Mouse (Mus musculus) hindbrain, embryonic 11.5 days (tissue): Measurements from ENCODE around the gene Duox1. TPM values are rescaled to one million over a fixed set of nuclear protein-coding genes. Genes with fewer than 3 reads are reported as not detected.
A peak's percentile ranks its signal among the peaks of the same experiment; 100 is the strongest.

Source experiments
- ATAC-seq: fragments of 200-750 bp; cut with Nextera tagmentation; 2 replicates; pipeline ENCODE4 v1.8.0; 2017; ENCODE audit warnings: mild to moderate bottlenecking, moderate TSS enrichment, moderate library complexity; ENCODE audit not compliant: low FRiP score
- DNase-seq: peaks from one replicate; pipeline ENCODE4 v3.0.0-alpha.2; 2015; ENCODE audit warnings: low spot score
- H3K27ac ChIP-seq: fragments of 300-500 bp; sonication (generic); 2 replicates; pipeline ENCODE4 v1.5.1; 2014; ENCODE audit warnings: mild to moderate bottlenecking, low read depth, low read length
- H3K27me3 ChIP-seq: fragments of 300-500 bp; sonication (generic); 2 replicates; pipeline ENCODE4 v1.6.1; 2014; ENCODE audit warnings: mild to moderate bottlenecking, low read length, moderate library complexity, mixed read lengths; ENCODE audit not compliant: control insufficient read depth, insufficient read depth
- H3K36me3 ChIP-seq: fragments of 300-500 bp; sonication (generic); 2 replicates; pipeline ENCODE4 v1.6.1; 2014; ENCODE audit warnings: mild to moderate bottlenecking, low read length, moderate library complexity, mixed read lengths; ENCODE audit not compliant: control insufficient read depth, insufficient read depth
- H3K4me1 ChIP-seq: fragments of 300-500 bp; sonication (generic); replicated peaks from 2 replicates; pipeline ENCODE4 v1.6.1; 2014; ENCODE audit warnings: low read length, mixed read lengths; ENCODE audit not compliant: control insufficient read depth, insufficient read depth
- H3K4me2 ChIP-seq: fragments of 300-500 bp; sonication (generic); replicated peaks from 2 replicates; pipeline ENCODE4 v1.6.1; 2014; ENCODE audit warnings: mild to moderate bottlenecking, low read depth, low read length
- H3K4me3 ChIP-seq: fragments of 300-500 bp; sonication (generic); 2 replicates; pipeline ENCODE4 v1.5.1; 2014; ENCODE audit warnings: low read depth, low read length
- H3K9ac ChIP-seq: fragments of 300-500 bp; sonication (generic); 2 replicates; pipeline ENCODE4 v1.6.1; 2014; ENCODE audit warnings: low read depth, low read length
- H3K9me3 ChIP-seq: fragments of 300-500 bp; sonication (generic); 2 replicates; pipeline ENCODE4 v1.6.1; 2016; ENCODE audit warnings: low read length; ENCODE audit not compliant: control insufficient read depth
- WGBS: fragments of 180-500 bp; shearing (Covaris S2); extraction: QIAGEN DNeasy Blood & Tissue Kit; methylation state at CpG from one replicate; pipeline ENCODE4 v1.1.7; 2014; 5-methylcytosine and 5-hydroxymethylcytosine counted together
- polyA plus RNA-seq: library from polyadenylated mRNA; unstranded; fragments of >200 nt; fragmentation: Nextera tagmentation; extraction: Ambion mirVana; gene quantifications from 2 replicates; pipeline ENCODE4 v1.2.1, GENCODE M21; 2014

Gene Duox1
- polyA plus RNA-seq, 1 experiment from 2014 or later = 0.12 TPM

DNA sequence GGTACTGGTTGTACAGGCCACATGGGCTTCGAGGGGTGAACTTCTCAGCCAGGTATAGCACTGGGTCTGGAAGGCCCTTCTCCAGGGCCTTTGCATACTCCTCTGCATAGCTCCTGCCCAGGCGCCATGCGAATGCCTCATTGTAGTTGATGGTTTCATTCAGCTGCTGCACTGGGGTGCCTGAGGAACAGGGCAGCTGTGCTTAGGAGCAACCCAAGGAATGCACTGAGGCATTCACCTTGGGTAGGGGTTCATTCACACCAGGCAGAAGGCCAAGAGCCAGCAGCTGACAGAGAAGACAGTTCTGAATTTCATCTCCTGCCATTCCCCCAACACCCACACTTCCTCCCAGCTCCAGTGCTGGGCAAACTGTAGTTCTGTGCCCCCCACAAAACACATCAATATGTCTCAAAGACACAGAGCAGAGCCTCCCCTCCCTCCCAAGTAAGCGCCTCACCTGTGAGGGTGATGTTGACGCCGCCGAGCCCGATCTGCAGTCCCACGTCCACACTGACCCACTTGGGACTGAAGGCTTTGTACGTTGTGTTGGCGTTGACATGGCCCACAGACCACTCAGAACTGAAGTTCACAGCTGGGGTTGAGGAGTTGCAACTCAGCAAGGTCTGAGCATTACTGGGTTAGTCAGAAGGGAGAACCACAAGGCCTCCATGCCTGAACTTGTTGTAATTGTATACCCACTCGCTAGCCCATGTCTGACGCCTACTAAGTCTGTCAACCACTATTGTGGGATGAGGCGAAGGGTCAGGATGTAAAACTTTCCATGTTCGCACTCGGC is 10.2 kb upstream of the Duox1 start:
- Histone ChIP-seq H3K9me3 (no peaks in the 10 kb centered on the region), H3K4me3 (no peak overlapping the region), H3K27me3 (peaks cover 25% of the 10 kb centered on the region), H3K4me1 (peaks cover 3% of the 10 kb centered on the region), H3K9ac (no peak overlapping the region), H3K4me2 (no peak overlapping the region), H3K27ac (no peak overlapping the region), H3K36me3 (no peaks in the 10 kb centered on the region)
- ATAC-seq (no peak), DNase-seq (no peak)
- WGBS = 85% methylated on average over 16 of the region's 16 CpGs

DNA sequence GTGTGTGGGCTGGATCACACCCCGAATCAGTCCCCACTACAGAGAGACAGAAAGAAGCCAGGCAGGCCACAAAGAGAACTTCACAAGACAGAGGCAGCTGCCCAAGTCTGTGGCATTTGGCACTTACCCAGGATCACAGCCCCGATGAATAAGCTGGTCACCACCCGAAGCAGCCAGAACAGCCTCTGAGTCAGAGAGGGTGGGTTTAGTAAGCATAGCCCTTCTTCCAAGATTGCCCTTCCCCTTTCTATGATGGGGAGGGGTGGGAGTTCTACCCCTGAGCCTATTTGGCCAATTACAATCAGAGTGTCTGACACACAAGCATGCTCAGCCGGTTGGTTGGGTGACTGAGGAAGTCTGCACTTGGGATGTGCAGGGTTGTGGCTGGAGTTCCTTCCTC is 9.3 kb upstream of the Duox1 start:
- no peak overlapping the region for H3K27ac ChIP-seq
- no peaks in the 10 kb centered on the region for H3K9me3 ChIP-seq
- ATAC-seq (no peak), DNase-seq (no peak)
- H3K4me1 ChIP-seq = peaks cover 3% of the 10 kb centered on the region
- no peaks in the 10 kb centered on the region for H3K36me3 ChIP-seq
- no peak overlapping the region for H3K4me2 ChIP-seq
- 83% methylated on average over 4 of the region's 4 CpGs for WGBS
- no peak overlapping the region for H3K9ac ChIP-seq
- H3K4me3 ChIP-seq = no peak overlapping the region
- peaks cover 20% of the 10 kb centered on the region for H3K27me3 ChIP-seq

DNA sequence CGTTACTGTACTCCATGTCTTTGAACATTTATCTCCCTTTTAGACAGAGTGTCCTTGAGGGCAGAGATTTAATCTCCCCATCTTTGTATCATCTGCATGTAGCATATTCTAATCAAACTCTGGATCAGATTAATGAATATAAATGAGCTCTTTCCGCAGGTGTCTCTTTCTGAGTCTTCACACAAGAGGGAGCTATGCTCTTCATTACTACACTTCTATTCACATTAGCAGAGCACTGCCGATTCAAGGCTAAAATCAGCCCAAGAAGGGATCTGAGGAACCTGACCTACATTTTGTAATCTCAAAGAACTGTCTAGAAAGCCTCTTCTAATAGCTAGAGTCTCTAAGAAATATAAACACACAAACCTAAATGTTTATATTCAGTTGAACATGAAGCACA is 5.8 kb upstream of the Duox1 start:
- no peak for ATAC-seq
- WGBS = 55% methylated on average over 3 of the region's 3 CpGs
- no peak overlapping the region for H3K27ac ChIP-seq

DNA sequence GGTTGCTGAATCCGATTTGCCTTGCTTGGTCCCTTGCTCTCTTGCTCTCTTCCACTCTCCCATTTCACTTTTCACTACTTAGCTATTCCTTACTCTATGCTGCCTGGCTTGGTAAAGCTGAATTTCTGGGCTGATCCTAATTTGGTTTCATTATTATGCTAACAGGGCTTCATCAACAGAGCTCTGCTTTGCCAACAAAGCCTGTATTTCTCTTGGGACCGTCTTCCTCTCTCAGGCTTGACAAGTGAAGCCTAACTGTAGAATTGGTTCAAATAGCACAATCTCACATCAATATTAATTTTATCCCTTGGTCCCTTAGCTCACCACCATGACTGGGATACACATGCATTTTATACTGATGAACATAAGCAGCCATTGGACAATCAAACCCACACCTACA is 3.9 kb upstream of the Duox1 start:
- ATAC-seq (0 out of 2 replicates have a peak, but pooled peaks have one; percentile 15), DNase-seq (no peak)
- no peaks in the 10 kb centered on the region for H3K36me3 ChIP-seq
- H3K27me3 ChIP-seq = peaks cover 18% of the 10 kb centered on the region
- no peak overlapping the region for H3K9ac ChIP-seq
- WGBS = 45% methylated on average over 2 of the region's 2 CpGs
- H3K4me3 ChIP-seq = no peak overlapping the region
- no peak overlapping the region for H3K27ac ChIP-seq
- H3K4me1 ChIP-seq = peaks cover 4% of the 10 kb centered on the region; the same call in 1 of the 2 replicates
- no peak overlapping the region for H3K4me2 ChIP-seq
- H3K9me3 ChIP-seq = no peaks in the 10 kb centered on the region

More for the DNA sequence above, 5.8 kb upstream of the Duox1 start:
- H3K27me3 ChIP-seq = peaks cover 19% of the 10 kb centered on the region
- no peak overlapping the region for H3K4me3 ChIP-seq
- H3K9ac ChIP-seq = no peak overlapping the region
- no peak for DNase-seq
- H3K36me3 ChIP-seq = no peaks in the 10 kb centered on the region
- H3K4me2 ChIP-seq = no peak overlapping the region
- H3K4me1 ChIP-seq = peaks cover 4% of the 10 kb centered on the region; the same call in 1 of the 2 replicates
- H3K9me3 ChIP-seq = no peaks in the 10 kb centered on the region

DNA sequence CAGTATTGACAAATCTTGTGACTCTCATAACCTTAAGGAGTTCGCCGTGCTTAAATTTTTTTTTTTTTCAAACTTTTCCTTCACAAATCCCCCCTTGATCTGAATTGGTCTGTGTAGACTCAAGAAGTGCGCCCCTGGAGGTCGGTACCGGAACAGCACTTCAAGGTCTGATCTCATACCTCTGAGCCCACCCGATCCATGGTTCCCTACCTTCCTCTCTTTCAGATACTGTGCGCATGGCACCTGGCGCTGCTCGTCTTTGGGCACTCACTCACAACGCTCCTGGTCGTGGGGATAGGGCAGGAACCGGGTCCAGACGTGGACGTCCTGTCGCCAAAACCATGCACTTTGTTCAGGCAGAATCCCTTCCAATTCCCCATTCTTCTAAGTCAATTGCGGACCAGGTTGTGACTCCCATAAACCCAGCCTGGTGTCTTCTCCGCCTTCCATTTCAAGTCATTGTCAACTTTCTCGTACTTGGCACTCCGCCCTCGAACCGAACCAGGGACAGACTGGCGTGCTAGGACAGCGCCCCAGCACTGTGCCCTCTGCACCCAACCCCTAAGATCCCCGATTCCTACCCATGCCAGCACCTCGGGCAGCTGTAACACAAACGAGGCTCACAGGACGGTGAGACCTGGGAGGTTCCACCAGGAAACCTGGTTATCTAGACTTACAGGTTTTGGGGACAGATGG is 2.6 kb upstream of the Duox1 start:
- Histone ChIP-seq H3K36me3 (no peaks in the 10 kb centered on the region), H3K4me2 (peak overlapping the region; percentile 17; the same call in 1 of the 2 replicates), H3K4me1 (peaks cover 4% of the 10 kb centered on the region; the same call in 1 of the 2 replicates), H3K27ac (no peak overlapping the region), H3K4me3 (no peak overlapping the region; the same call in none of the 2 replicates), H3K9ac (no peak overlapping the region), H3K9me3 (no peaks in the 10 kb centered on the region), H3K27me3 (peaks cover 18% of the 10 kb centered on the region)
- WGBS = 4% methylated on average over 27 of the region's 27 CpGs
- ATAC-seq = peak; percentile 51
- DNase-seq = peak; percentile 86

DNA sequence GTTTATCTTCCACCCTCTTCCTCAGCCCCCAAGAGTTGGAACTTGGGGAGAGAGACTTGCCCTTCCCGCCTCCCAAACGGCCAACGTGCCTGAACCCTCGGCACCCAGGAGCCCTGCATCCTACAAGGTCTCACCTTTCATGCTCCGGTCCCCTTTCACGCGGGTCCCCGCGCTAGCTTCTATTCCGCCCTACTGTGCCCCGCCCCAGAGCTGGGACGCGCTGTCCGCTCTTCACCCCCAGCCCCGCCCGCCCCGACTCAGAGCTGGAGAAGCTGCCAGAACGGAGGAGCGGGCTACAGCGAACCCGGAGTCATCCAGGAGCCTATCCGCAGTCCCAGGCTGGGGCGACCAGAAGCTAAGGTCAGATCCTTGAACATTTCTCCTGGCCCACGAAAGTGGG is 1.9 kb upstream of the Duox1 start, which contains the start of gene Duoxa1:
TSS of gene Duoxa1 (minus strand) at position 195 of the 400 bp plus-strand sequence.
- peaks cover 4% of the 10 kb centered on the region; the same call in 1 of the 2 replicates for H3K4me1 ChIP-seq
- H3K9ac ChIP-seq = no peak within 1 kb of the TSS
- no peaks in the 10 kb centered on the region for H3K36me3 ChIP-seq
- H3K27me3 ChIP-seq = peaks cover 18% of the 10 kb centered on the region
- DNase-seq (peak; percentile 30), ATAC-seq (peak; percentile 39; the same call in 1 of the 2 replicates)
- no peak within 1 kb of the TSS for H3K27ac ChIP-seq
- H3K9me3 ChIP-seq = no peaks in the 10 kb centered on the region
- WGBS = 4% methylated on average over 24 of the region's 24 CpGs
- peak within 1 kb of the TSS; percentile 19 for H3K4me3 ChIP-seq
- H3K4me2 ChIP-seq = peak within 1 kb of the TSS; percentile 26

DNA sequence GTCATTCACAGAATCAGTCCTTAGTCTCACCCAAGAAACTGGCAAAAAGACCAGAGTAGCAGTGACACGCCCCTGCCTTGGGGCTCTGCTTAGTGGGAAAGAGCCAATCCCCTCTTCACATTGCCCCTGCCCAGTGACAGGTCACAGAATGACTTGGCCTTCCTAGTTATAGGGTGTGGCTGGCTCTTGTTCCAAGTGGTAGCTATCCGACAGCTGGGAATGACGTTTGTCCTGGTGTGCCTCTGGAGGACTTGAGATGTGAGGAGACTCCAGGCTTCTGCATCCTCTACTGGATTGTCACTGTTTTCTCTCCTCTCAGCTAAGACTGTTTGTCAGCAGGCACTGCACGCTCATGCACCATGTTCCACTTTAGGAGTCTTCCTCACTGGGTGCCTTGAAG is 1.9 kb downstream of the Duox1 start:
- WGBS = 77% methylated on average over 4 of the region's 4 CpGs

DNA sequence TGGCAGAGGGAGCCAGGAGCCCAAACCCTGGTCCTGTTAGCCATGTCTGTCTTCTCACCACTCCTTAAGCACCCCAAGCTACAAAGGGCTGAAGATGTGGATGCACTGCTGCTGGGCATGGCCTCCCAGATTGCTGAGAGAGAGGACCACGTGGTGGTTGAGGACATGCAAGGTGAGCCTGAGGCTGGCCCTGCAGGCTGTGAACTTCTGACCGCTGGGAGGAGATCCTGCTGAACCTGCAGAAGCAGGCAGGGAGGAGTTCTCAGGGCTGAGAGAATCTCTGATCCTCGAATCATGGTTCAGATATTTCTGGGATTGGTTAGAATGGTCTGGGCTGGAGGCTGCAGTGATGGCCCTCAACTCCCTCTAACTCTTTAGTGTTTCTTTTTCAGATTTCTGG is 8.5 kb downstream of the Duox1 start:
- H3K9ac ChIP-seq = no peak overlapping the region
- no peaks in the 10 kb centered on the region for H3K9me3 ChIP-seq
- WGBS = 63% methylated on average over 3 of the region's 3 CpGs
- ATAC-seq = no peak
- H3K27me3 ChIP-seq = no peaks in the 10 kb centered on the region
- H3K4me2 ChIP-seq = no peak overlapping the region
- H3K4me3 ChIP-seq = no peak overlapping the region
- H3K36me3 ChIP-seq = no peaks in the 10 kb centered on the region
- no peak for DNase-seq
- H3K4me1 ChIP-seq = no peaks in the 10 kb centered on the region
- no peak overlapping the region for H3K27ac ChIP-seq

More for the DNA sequence above, 1.9 kb downstream of the Duox1 start:
- no peak overlapping the region for H3K27ac ChIP-seq
- H3K27me3 ChIP-seq = peaks cover 18% of the 10 kb centered on the region
- peaks cover 4% of the 10 kb centered on the region; the same call in 1 of the 2 replicates for H3K4me1 ChIP-seq
- no peak for ATAC-seq
- no peaks in the 10 kb centered on the region for H3K9me3 ChIP-seq
- no peak overlapping the region for H3K4me3 ChIP-seq
- no peaks in the 10 kb centered on the region for H3K36me3 ChIP-seq
- no peak for DNase-seq
- H3K9ac ChIP-seq = no peak overlapping the region
- H3K4me2 ChIP-seq = no peak overlapping the region
